In the genomic region with DNA sequence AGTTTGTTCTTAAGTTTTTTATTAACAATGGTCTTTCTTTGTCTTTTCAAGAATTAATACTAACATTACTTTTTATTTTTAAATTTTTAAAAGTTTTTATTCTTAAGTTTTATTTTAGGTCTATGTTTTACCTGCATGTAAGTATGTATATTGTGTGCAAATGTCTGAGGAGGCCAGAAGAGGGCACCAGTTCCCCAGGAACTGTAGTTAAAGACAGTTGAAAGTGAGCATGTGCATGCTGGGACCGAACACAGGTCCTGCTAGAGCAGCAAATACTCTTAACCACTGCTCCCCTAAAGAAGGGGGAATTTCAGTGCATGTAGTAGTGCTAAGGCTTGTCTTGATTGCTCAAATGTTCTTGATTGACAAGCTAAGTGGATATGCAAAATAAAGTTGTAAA, we compare ENCODE assay signal across 12 mouse cellular contexts.
DNase-seq lines count a peak whose midpoint lies in the region; ATAC-seq and TF ChIP-seq lines count a peak whose summit lies in the region.
"Had no signal": no experiment of that assay in that cellular context is flagged by ENCODE, and none has a peak within 500 bp of the region (broad histone marks: within the 10 kb centered on the region; RNA-seq: fewer than 3 reads in every experiment).

No protein-coding gene starts in this region.

- no peak for TF ChIP-seq POLR2A in kidney, adult 2 months (IDR thresholded peaks at IDR 0.05; ENCODE audit: low read depth, low read length)

- no peak for DNase-seq in kidney, adult 2 months
- peak; percentile 59 for DNase-seq in 416B (ENCODE audit: low read depth)
- peak; percentile 83 for DNase-seq in ES-CJ7 (ENCODE audit: low read depth, low spot score)
- no peak for DNase-seq in right cerebral cortex, postnatal 10 days (ENCODE audit: low spot score in 2 of 2)
- no peak for DNase-seq in urinary bladder, adult 18-20 months (ENCODE audit: low spot score in 2 of 2)
- DNase-seq in adrenal gland, postnatal 14 days: no peak
- DNase-seq: cerebellum, adult 18-20 months; heart, postnatal 14 days; kidney, adult 11 months had no signal

- no peak overlapping the region for H3K4me3 ChIP-seq in kidney, adult 2 months (ENCODE audit: insufficient read depth, low read depth, low read length)
- no peak overlapping the region for H3K4me3 ChIP-seq in kidney, embryonic 14.5 days (ENCODE audit: low read length)
- H3K4me3 ChIP-seq: lung, embryonic 15.5 days had no signal

- H3K27me3 ChIP-seq in kidney, adult 2 months (replicated peaks; ENCODE audit: control insufficient read depth, insufficient read depth, low read length): no peaks in the 10 kb centered on the region
- H3K27me3 ChIP-seq in kidney, embryonic 14.5 days (ENCODE audit: control insufficient read depth, insufficient read depth, low read length): no peaks in the 10 kb centered on the region
- H3K27me3 ChIP-seq: lung, embryonic 15.5 days had no signal

- H3K9me3 ChIP-seq in kidney, embryonic 14.5 days (ENCODE audit: control insufficient read depth, low read length): no peaks in the 10 kb centered on the region
- H3K9me3 ChIP-seq: lung, embryonic 15.5 days had no signal

- no peak overlapping the region for H3K27ac ChIP-seq in kidney, adult 2 months (ENCODE audit: insufficient read depth, low read depth, low read length)
- no peak overlapping the region for H3K27ac ChIP-seq in kidney, embryonic 14.5 days (ENCODE audit: low read depth, low read length)
- H3K27ac ChIP-seq: lung, embryonic 15.5 days had no signal

- TF ChIP-seq CTCF in kidney, adult 2 months (conservative IDR thresholded peaks at IDR 0.05; ENCODE audit: insufficient read depth, insufficient read length, low read depth, low read length): peak; percentile 47

- 100% methylated on average over 1 of the region's 1 CpGs for WGBS in kidney, adult 2 months
- WGBS in kidney, embryonic 14.5 days: 86% methylated on average over 1 of the region's 1 CpGs

- no peak for ATAC-seq in kidney, embryonic 14.5 days (ENCODE audit: low FRiP score, low TSS enrichment)
- ATAC-seq in granulocyte monocyte progenitor cell, adult 5-6 weeks (replicated peaks; ENCODE audit: poor library complexity, severe bottlenecking): peak; percentile 42; the same call in 1 of the 2 replicates

- no peak overlapping the region for H3K4me2 ChIP-seq in kidney, embryonic 14.5 days (replicated peaks; ENCODE audit: low read depth, low read length)
- H3K4me2 ChIP-seq: lung, embryonic 15.5 days had no signal

- H3K9ac ChIP-seq in kidney, embryonic 14.5 days (ENCODE audit: low read depth, low read length): no peak overlapping the region
- H3K9ac ChIP-seq: lung, embryonic 15.5 days had no signal

- peaks cover 5% of the 10 kb centered on the region; the same call in 1 of the 2 replicates for H3K4me1 ChIP-seq in kidney, adult 2 months (ENCODE audit: control insufficient read depth, insufficient read depth, low read length)
- H3K4me1 ChIP-seq in kidney, embryonic 14.5 days (ENCODE audit: control insufficient read depth, insufficient read depth, low read length): peaks cover 4% of the 10 kb centered on the region; the same call in 1 of the 2 replicates

- no peaks in the 10 kb centered on the region for H3K36me3 ChIP-seq in kidney, adult 2 months (ENCODE audit: control insufficient read depth, insufficient read depth, low read length)
- H3K36me3 ChIP-seq in kidney, embryonic 14.5 days (ENCODE audit: control insufficient read depth, insufficient read depth, low read length): no peaks in the 10 kb centered on the region

Comparison
In these comparisons a context has a peak if more than half of its experiments do, and no peak if none do; other contexts are left out.
1. DNase-seq: peak in 416B (single experiment) and ES-CJ7 (single experiment); none in kidney, adult 2 months (single experiment), right cerebral cortex, postnatal 10 days (0 of 2), urinary bladder, adult 18-20 months (0 of 2) and adrenal gland, postnatal 14 days (single experiment).